Mouse (Mus musculus) granulocyte monocyte progenitor cell, adult 5-6 weeks (primary cell): ENCODE measurements around the gene Pdha1. TPM values are rescaled to one million over a fixed set of nuclear protein-coding genes. Genes with fewer than 3 reads are reported as not detected.

Experiments
- ATAC-seq: replicated peaks from 2 replicates; pipeline ENCODE4 v1.8.0; 2016; ENCODE audit warnings: mild to moderate bottlenecking, moderate TSS enrichment, inconsistent platforms; ENCODE audit not compliant: poor library complexity, severe bottlenecking
- total RNA-seq, 2 experiments: library from RNA; stranded (forward) in 1 of 2; stranded (reverse) in 1 of 2; fragments of 200-712, 200-1000 nt in 1 of 2; fragments of >200 nt in 1 of 2; fragmentation: Nextera tagmentation in 1 of 2; gene quantifications; 2 replicates each; pipeline ENCODE4 v1.2.3; 2014 to 2017

The Pdha1 gene
- total RNA-seq (2014; fragmentation: Nextera tagmentation) (97.9 and 111 TPM in 2 replicates), total RNA-seq (2017) (187 and 192 TPM in 2 replicates)

GRCm38 (mm10) chrX:160137861-160138717 lies at the start of gene Pdha1:
Gene Pdha1, minus strand, starts transcription at chrX:160138413.
- ATAC-seq: peak; percentile 90

- no peak for ATAC-seq
Measured at GRCm38 (mm10) chrX:160179032-160179431, 40.8 kb upstream of the Pdha1 start.

DNA sequence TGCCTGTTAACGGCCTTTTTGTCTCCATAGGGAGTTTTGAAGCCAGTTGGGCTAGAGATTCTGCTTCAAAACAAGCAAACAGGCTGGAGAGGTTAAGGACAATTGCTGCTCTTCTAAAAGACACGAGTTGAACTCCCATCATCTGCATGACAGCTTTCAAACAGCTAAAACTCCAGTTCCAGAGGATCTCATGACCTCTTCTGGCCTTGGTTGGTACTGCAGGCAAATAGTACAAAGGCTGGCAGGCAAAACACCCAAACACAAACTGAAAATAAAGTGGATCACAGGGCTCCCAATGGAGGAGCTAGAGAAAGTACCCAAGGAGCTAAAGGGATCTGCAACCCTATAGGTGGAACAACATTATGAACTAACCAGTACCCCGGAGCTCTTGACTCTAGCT lies 31.9 kb upstream of the Pdha1 start:
- ATAC-seq: peak; percentile 62

DNA sequence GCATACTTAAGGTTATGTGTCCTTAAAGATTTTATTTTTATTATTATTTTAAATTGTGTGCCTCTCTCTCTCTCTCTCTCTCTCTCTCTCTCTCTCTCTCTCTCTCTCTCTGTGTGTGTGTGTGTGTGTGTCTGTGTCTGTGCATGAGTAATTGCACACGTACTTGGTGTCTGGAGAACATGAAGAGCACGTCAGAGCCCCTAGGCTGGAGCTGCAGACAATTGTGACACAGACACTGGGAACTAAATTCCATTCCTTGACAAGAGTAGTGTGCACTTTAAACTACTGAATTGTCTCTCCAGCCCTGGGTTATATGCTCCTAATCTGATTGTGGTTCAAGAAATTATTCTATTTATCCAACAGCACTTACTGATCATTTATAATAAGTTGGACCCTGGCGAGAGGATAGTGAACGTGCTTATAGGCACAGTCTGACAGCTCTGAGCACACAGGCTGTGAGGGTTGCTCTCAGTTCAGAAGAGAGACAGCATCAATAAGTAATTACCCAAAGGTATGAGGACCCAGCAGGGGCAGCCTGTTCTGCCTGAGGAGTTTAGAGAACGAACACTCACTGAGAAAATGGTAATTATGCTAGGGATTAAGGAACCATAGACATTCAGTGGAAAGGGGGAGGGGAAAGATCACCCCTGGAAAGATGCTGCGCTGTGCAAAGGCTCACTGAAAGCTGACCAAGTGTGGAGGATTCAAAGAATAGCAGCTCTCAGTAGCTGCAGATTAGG lies 28.2 kb upstream of the Pdha1 start:
- no peak for ATAC-seq

DNA sequence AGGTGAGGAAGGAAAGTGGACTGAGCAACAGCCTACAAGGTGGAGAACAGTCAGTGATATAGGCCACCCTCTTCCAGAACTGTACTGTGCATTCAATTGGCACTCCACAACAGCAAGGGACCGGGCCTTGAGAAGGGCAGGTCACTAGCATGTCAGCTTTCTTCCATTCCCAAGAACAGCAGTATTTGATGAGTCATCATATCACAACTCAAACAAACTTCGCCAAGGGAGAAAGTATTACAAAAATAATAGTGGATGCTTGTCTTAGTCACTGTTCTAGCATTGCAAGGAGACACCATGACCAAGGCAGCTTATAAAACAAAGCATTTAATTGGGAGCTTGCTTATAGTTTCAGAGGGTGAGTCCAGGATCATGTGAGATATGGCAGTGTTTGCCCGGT lies 26.0 kb upstream of the Pdha1 start:
- ATAC-seq: no peak

DNA sequence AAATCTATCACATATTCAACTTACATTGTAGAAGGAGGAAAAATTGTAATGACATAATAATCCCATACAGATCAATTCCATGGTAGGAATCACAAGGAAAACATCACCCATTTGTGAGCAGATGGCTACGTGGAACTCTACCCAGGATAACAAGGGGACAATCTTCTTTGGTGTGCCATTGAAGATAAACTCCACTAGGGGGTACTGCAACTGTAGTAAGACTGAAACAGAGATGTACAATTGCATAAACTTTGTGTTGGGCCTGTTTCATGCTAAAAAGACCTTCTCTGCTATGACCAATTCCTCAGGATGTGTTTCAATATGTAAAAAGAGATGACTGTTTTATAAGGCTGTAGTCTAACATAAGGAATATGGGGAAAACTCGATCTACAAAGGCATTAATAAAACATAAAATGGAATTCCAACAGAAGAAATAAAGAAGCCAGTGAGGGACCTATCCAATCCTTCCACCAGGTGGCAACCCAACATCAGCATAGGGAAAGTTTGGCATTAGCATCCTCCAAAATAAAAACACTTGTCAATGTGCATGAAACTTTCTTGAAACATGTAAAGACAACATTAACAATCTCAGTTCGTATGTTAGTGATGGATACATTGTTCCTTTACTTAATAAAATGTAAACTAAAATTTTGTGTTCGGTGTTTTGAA lies 15.1 kb upstream of the Pdha1 start:
- no peak; the same call in 1 of the 2 replicates for ATAC-seq

DNA sequence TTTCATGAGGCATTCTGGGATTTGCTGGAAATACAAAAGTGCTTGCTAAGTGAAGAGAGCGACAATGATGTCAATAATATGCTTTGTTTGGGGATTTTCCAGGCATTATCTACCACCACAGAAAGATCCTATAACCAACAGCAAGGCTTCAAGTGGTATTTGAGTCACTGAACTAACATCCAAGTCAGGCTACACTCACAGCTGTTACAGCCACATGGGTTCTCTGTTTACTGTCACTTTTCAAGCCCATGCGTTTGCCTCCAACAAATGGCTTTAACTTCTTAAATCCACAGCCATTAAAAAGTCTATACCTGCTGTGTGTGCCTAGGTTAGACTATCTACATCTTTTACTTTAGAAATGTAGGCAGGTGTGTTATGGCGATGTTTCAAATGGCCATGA lies 10.6 kb upstream of the Pdha1 start:
- ATAC-seq: no peak

GRCm38 (mm10) chrX:160147406-160147805 lies 9.2 kb upstream of the Pdha1 start:
- no peak for ATAC-seq

DNA sequence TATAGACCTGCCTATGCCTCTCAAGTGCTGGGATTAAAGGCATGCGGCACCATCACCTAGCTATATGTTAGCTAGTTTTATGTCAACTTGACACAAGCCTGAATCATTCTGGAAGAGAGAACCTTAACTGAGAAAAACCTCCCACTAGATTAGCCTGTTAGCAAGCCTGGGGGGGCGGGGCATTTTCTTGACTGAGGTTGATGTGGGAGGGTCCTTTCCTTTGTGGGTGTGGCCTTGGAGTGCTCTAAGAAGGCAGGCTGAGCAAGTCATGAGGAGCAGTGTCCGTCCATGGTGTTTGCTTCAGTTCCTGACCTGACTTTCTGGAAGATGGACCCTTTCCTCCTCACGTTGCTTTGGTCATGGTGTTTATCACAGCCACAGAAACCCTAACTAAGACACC lies 8.6 kb upstream of the Pdha1 start:
- no peak for ATAC-seq

DNA sequence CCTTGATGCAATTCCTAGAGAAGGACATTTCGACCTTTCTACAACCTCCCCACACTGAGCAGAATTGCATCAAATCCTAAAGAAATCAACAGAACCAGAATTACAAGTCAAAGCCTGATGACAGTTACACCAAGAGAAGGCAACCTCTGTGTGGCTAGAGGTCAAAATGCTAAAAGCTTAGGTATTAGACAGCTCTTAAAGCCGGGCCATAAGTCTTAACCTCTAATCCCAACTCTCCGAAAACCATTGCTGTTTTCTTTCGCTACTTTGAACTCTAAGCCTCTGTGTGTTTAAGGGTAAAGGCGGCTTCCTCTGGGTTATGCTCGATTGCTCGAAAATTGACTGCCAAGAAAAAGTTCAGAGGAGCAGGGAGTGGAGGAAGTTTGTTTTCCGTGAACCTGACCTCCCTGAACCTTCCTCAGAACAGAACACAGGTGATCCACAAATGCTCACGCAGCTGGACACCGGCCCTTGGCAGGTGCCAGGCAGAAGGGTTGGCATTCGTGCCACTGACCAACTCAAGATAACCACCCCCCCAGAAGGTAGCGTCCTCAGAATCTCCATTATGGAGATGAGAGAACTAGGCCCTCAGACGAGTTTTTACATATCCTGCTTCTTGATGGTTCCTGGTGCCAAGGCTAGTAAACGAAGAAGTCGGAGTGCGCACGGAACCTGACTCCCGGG lies 894 bp downstream of the Pdha1 start:
- ATAC-seq: no peak

GRCm38 (mm10) chrX:160136153-160136552 lies 2.1 kb downstream of the Pdha1 start:
- peak; percentile 25 for ATAC-seq

- ATAC-seq: no peak
Measured at GRCm38 (mm10) chrX:160135719-160136118, 2.5 kb downstream of the Pdha1 start.

DNA sequence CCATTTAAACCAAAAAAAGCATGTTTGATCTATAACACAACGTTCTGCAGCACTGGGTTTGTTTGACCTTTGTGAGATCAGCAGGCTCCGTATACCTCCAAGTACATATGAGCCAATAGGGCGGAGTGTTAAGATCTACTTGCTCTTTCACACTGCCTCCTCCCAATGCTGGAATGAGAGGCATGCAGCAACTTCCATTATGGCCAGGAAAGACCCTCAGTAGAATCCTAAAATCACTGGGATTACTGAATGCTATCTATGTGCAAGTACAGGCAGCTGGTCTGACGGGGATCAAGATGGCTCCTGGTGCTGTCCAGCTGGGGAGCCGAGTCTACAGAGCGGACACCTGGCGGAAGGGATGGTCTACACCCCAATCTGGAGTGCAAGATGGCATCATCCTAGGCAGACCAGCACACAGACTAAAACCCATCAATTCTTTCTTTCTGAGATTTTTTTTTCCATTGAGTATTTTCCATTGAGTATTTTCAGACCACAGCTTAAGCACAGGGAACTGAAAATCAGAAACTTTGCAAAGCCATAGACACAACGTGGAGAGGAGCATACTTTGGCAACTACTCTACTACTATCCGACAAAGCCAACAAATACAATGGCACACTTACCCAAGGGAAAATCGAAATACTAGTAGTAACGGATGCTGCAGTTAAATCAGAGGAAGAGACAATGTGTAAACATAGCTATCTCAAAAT lies 3.9 kb downstream of the Pdha1 start:
- no peak for ATAC-seq

DNA sequence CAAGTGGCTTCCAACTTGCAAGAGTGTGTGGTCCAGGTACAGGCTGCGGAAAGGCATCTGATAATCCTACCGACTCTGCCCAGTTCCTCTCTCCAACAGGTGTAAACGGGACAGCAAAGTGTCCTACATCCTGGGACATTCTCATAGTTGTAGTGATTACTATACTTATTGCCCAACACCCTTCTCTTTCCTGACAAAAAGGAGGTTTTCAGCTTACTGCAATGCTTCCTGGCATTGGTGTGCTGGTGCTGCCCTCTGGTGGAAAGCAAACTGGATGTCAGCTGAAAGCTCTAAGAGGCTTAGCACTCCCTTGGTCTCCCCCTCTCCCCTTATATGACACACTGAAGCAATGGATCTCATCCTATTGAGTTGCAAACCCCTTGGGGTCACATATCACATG lies 21.6 kb downstream of the Pdha1 start:
- ATAC-seq: peak; percentile 90

- peak; percentile 85 for ATAC-seq
Measured at GRCm38 (mm10) chrX:160116074-160116473, 22.1 kb downstream of the Pdha1 start.

- no peak for ATAC-seq
Measured at GRCm38 (mm10) chrX:160113777-160114176, 24.4 kb downstream of the Pdha1 start.

DNA sequence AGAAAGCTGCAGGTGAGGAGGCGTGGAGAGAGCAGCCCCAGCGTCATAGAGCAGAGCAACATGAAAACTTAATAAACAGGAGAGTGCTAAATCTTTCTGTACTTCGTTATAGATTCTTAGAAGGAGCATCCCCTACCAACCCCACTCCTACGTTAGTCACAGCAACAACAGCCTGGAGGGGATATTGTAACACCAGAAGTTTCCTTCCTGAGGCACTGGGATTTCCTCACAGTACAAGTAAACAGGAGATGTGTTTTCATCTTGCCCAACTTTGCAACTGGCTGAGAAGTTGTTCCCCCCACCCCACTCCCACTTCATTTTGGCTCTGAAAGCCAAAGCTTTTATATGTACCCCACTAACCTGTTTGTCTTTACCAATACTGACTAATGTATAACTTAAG lies 30.4 kb downstream of the Pdha1 start:
- peak; percentile 89 for ATAC-seq

GRCm38 (mm10) chrX:160091973-160092372 lies 46.2 kb downstream of the Pdha1 start:
- ATAC-seq: no peak
